Mouse (Mus musculus) thymus, adult 2 months (tissue): ENCODE data around the gene Lrch1.

Source experiments
- CTCF ChIP-seq: fragments of 200-500 bp; IDR thresholded peaks from 2 replicates; pipeline ENCODE4 v1.5.1; 2012; ENCODE audit warnings: mild to moderate bottlenecking, control low read depth, low read length, moderate library complexity, borderline replicate concordance; ENCODE audit not compliant: control insufficient read depth, poor library complexity, insufficient read depth; ENCODE audit errors: extremely low read depth
- POLR2A ChIP-seq: fragments of 200-500 bp; IDR thresholded peaks from 2 replicates; pipeline ENCODE4 v1.6.1; 2012; ENCODE audit warnings: mild to moderate bottlenecking, low read length, control low read depth, moderate library complexity; ENCODE audit not compliant: control insufficient read depth, poor library complexity, insufficient read depth; ENCODE audit errors: extremely low read depth

- no peak for TF ChIP-seq CTCF
- TF ChIP-seq POLR2A = no peak
Measured at GRCm38 (mm10) chr14:74861456-74861855, 86.2 kb downstream of the Lrch1 start.
